Mouse (Mus musculus) lung, embryonic 14.5 days (tissue): ENCODE data around the gene Dse. TPM values are rescaled to one million over a fixed set of nuclear protein-coding genes. Genes with fewer than 3 reads are reported as not detected.

Source experiments
- ATAC-seq: fragments of 200-750 bp; cut with Nextera tagmentation; 2 replicates; pipeline ENCODE4 v1.8.0; 2017; ENCODE audit warnings: mild to moderate bottlenecking, moderate TSS enrichment, moderate library complexity; ENCODE audit not compliant: insufficient read depth
- DNase-seq: peaks from one replicate; pipeline ENCODE4 v3.0.0-alpha.2; 2015
- H3K27ac ChIP-seq: fragments of 300-500 bp; sonication (generic); 2 replicates; pipeline ENCODE4 v1.5.1; 2014; ENCODE audit warnings: low read depth, mild to moderate bottlenecking, moderate library complexity
- H3K27me3 ChIP-seq: fragments of 300-500 bp; sonication (generic); 2 replicates; pipeline ENCODE4 v1.6.1; 2014; ENCODE audit warnings: low read length, control low read depth; ENCODE audit not compliant: insufficient read depth
- H3K36me3 ChIP-seq: fragments of 300-500 bp; sonication (generic); 2 replicates; pipeline ENCODE4 v1.6.1; 2014; ENCODE audit warnings: control low read depth; ENCODE audit not compliant: insufficient read depth
- H3K4me1 ChIP-seq: fragments of 300-500 bp; sonication (generic); 2 replicates; pipeline ENCODE4 v1.6.1; 2014; ENCODE audit warnings: antibody characterized with exemption, control low read depth; ENCODE audit not compliant: insufficient read depth
- H3K4me2 ChIP-seq: fragments of 300-500 bp; sonication (generic); 2 replicates; pipeline ENCODE4 v1.6.1; 2014; ENCODE audit warnings: mild to moderate bottlenecking
- H3K4me3 ChIP-seq: fragments of 300-500 bp; sonication (generic); 2 replicates; pipeline ENCODE4 v1.5.1; 2014; ENCODE audit warnings: low read depth, low read length
- H3K9ac ChIP-seq: fragments of 300-500 bp; sonication (generic); 2 replicates; pipeline ENCODE4 v1.6.1; 2014
- H3K9me3 ChIP-seq: fragments of 300-500 bp; sonication (generic); 2 replicates; pipeline ENCODE4 v1.6.1; 2016; ENCODE audit warnings: low read depth, low read length, control low read depth
- CTCF ChIP-seq: IDR thresholded peaks from 2 replicates; pipeline ENCODE4 v1.5.1; 2016; ENCODE audit warnings: antibody characterized with exemption, low read depth
- WGBS: fragments of 180-500 bp; shearing (Covaris S2); extraction: QIAGEN DNeasy Blood & Tissue Kit; methylation state at CpG from one replicate; pipeline ENCODE4 v1.1.7; 2014; 5-methylcytosine and 5-hydroxymethylcytosine counted together
- polyA plus RNA-seq: library from polyadenylated mRNA; unstranded; fragments of >200 nt; fragmentation: Nextera tagmentation; extraction: Ambion mirVana; gene quantifications from 2 replicates; pipeline ENCODE4 v1.2.1, GENCODE M21; 2014

Dse gene
- polyA plus RNA-seq, 1 experiment from 2014 or later = 41.4 TPM

GRCm38 (mm10) chr10:34117131-34117530 is 90.4 kb downstream of the Dse start:
- Histone ChIP-seq H3K9me3 (no peaks in the 10 kb centered on the region), H3K4me1 (no peaks in the 10 kb centered on the region), H3K36me3 (no peaks in the 10 kb centered on the region), H3K4me2 (no peak overlapping the region), H3K4me3 (no peak overlapping the region), H3K27me3 (no peaks in the 10 kb centered on the region), H3K27ac (no peak overlapping the region), H3K9ac (no peak overlapping the region)
- TF ChIP-seq CTCF = no peak
- no peak for DNase-seq
- WGBS = 29% methylated on average over 3 of the region's 3 CpGs
- no peak for ATAC-seq

GRCm38 (mm10) chr10:34111964-34112738 is 95.4 kb downstream of the Dse start:
- H3K27me3 ChIP-seq = no peaks in the 10 kb centered on the region
- no peak for DNase-seq

GRCm38 (mm10) chr10:34110863-34111465 is 96.6 kb downstream of the Dse start:
- Histone ChIP-seq H3K9me3 (no peaks in the 10 kb centered on the region), H3K4me1 (no peaks in the 10 kb centered on the region), H3K9ac (no peak overlapping the region), H3K4me2 (no peak overlapping the region), H3K27ac (no peak overlapping the region), H3K4me3 (no peak overlapping the region), H3K36me3 (no peaks in the 10 kb centered on the region), H3K27me3 (no peaks in the 10 kb centered on the region)
- ATAC-seq (no peak), DNase-seq (no peak)
- 71% methylated on average over 13 of the region's 13 CpGs for WGBS
- no peak for TF ChIP-seq CTCF

More at GRCm38 (mm10) chr10:34111964-34112738, 95.4 kb downstream of the Dse start:
- Histone ChIP-seq H3K9ac (no peak overlapping the region), H3K9me3 (no peaks in the 10 kb centered on the region), H3K27ac (no peak overlapping the region), H3K36me3 (no peaks in the 10 kb centered on the region), H3K4me1 (no peaks in the 10 kb centered on the region), H3K4me3 (no peak overlapping the region), H3K4me2 (no peak overlapping the region)
- 54% methylated on average over 4 of the region's 4 CpGs for WGBS
- ATAC-seq = no peak
- no peak for TF ChIP-seq CTCF

Other genes starting within 250 kb of the Dse start
- 136 and 142 TPM in 2 replicates for gene Rwdd1, start 188.1 kb downstream of the Dse start, polyA plus RNA-seq
- not detected in 2 replicates for gene Trappc3l, start 170.1 kb downstream of the Dse start, polyA plus RNA-seq
- not detected in 2 replicates for gene Calhm4, start 163.4 kb downstream of the Dse start, polyA plus RNA-seq
- gene Calhm5, start 111.2 kb downstream of the Dse start, polyA plus RNA-seq = 0.70 and 0.96 TPM in 2 replicates
- 1.2 and 1.5 TPM in 2 replicates for gene Calhm6, start 79.7 kb downstream of the Dse start, polyA plus RNA-seq
- gene Tspyl1, start 74.5 kb upstream of the Dse start, polyA plus RNA-seq = 50.6 and 52.6 TPM in 2 replicates
- 4.0 and 4.4 TPM in 2 replicates for gene Tspyl4, start 89.7 kb upstream of the Dse start, polyA plus RNA-seq
- gene Col10a1, start 182.3 kb upstream of the Dse start, polyA plus RNA-seq = 0.29 and 0.54 TPM in 2 replicates
- gene Nt5dc1, start 210.8 kb upstream of the Dse start, polyA plus RNA-seq = 13.4 and 14.5 TPM in 2 replicates